Mouse (Mus musculus) macrophage (primary cell): ENCODE measurements around the gene Tor4a. TPM values are rescaled to one million over a fixed set of nuclear protein-coding genes. Genes with fewer than 3 reads are reported as not detected.

Experiments
- H3K27ac ChIP-seq: fragments of 350-480 bp; formaldehyde crosslinking; 2 replicates; pipeline ENCODE4 v1.9.0; 2021
- H3K36me3 ChIP-seq: fragments of 350-480 bp; formaldehyde crosslinking; 2 replicates; pipeline ENCODE4 v1.9.0; 2021; ENCODE audit errors: inconsistent target
- H3K4me3 ChIP-seq: fragments of 350-480 bp; formaldehyde crosslinking; 2 replicates; pipeline ENCODE4 v1.9.0; 2021; ENCODE audit errors: inconsistent target
- H3K79me2 ChIP-seq: fragments of 350-480 bp; formaldehyde crosslinking; 2 replicates; pipeline ENCODE4 v1.9.0; 2021; ENCODE audit errors: inconsistent target
- WGBS: methylation state at CpG from one replicate; pipeline ENCODE4 v1.1.7; 2026; ENCODE audit warnings: inconsistent platforms; ENCODE audit not compliant: missing documents; 5-methylcytosine and 5-hydroxymethylcytosine counted together
- polyA plus RNA-seq: library from polyadenylated mRNA; stranded (reverse); fragments of 250-400 nt; gene quantifications from 3 replicates; pipeline ENCODE4 v1.2.4, GENCODE M21; 2018; ENCODE audit warnings: inconsistent platforms

Tor4a gene
- polyA plus RNA-seq, 1 experiment from 2014 or later: 57.4 TPM

GRCm38 (mm10) chr2:25174866-25175689 is 21.6 kb downstream of the Tor4a start:
- Histone ChIP-seq H3K36me3 (no peaks in the 10 kb centered on the region), H3K4me3 (no peak overlapping the region), H3K27ac (no peak overlapping the region), H3K79me2 (no peaks in the 10 kb centered on the region)
- 56% methylated on average over 7 of the region's 7 CpGs for WGBS

- 97% methylated on average over 4 of the region's 4 CpGs for WGBS
- Histone ChIP-seq H3K79me2 (no peaks in the 10 kb centered on the region), H3K27ac (no peak overlapping the region), H3K36me3 (no peaks in the 10 kb centered on the region), H3K4me3 (no peak overlapping the region)
Measured at GRCm38 (mm10) chr2:25173821-25174220, 22.9 kb downstream of the Tor4a start.

- Histone ChIP-seq H3K4me3 (no peak overlapping the region), H3K36me3 (no peaks in the 10 kb centered on the region), H3K79me2 (no peaks in the 10 kb centered on the region), H3K27ac (no peak overlapping the region)
- 37% methylated on average over 8 of the region's 8 CpGs for WGBS
Measured at GRCm38 (mm10) chr2:25172629-25173028, 24.1 kb downstream of the Tor4a start.

- no peaks in the 10 kb centered on the region for H3K36me3 ChIP-seq
- H3K79me2 ChIP-seq: no peaks in the 10 kb centered on the region
- 82% methylated on average over 1 of the region's 1 CpGs for WGBS
Measured at GRCm38 (mm10) chr2:25171769-25172153, 24.9 kb downstream of the Tor4a start.

GRCm38 (mm10) chr2:25171101-25171768 is 25.5 kb downstream of the Tor4a start:
- 94% methylated on average over 6 of the region's 6 CpGs for WGBS
- Histone ChIP-seq H3K27ac (no peak overlapping the region), H3K4me3 (no peak overlapping the region), H3K36me3 (no peaks in the 10 kb centered on the region), H3K79me2 (no peaks in the 10 kb centered on the region)

More at GRCm38 (mm10) chr2:25171769-25172153, 24.9 kb downstream of the Tor4a start:
- Histone ChIP-seq H3K27ac (no peak overlapping the region), H3K4me3 (no peak overlapping the region)

GRCm38 (mm10) chr2:25170326-25171100 is 26.2 kb downstream of the Tor4a start:
- WGBS: 60% methylated on average over 10 of the region's 10 CpGs
- Histone ChIP-seq H3K27ac (no peak overlapping the region), H3K4me3 (no peak overlapping the region), H3K36me3 (no peaks in the 10 kb centered on the region), H3K79me2 (no peaks in the 10 kb centered on the region)

GRCm38 (mm10) chr2:25169778-25170177 is 26.9 kb downstream of the Tor4a start:
- Histone ChIP-seq H3K4me3 (no peak overlapping the region), H3K79me2 (no peaks in the 10 kb centered on the region), H3K27ac (no peak overlapping the region), H3K36me3 (no peaks in the 10 kb centered on the region)
- 66% methylated on average over 5 of the region's 5 CpGs for WGBS

- no peak overlapping the region for H3K27ac ChIP-seq
- H3K4me3 ChIP-seq: no peak overlapping the region
- H3K36me3 ChIP-seq: no peaks in the 10 kb centered on the region
- H3K79me2 ChIP-seq: no peaks in the 10 kb centered on the region
- 73% methylated on average over 2 of the region's 2 CpGs for WGBS
Measured at GRCm38 (mm10) chr2:25168665-25168978, 28.1 kb downstream of the Tor4a start.

- no peak overlapping the region for H3K4me3 ChIP-seq
- no peak overlapping the region for H3K27ac ChIP-seq
- no peaks in the 10 kb centered on the region for H3K36me3 ChIP-seq
- 13% methylated on average over 38 of the region's 41 CpGs for WGBS
- no peaks in the 10 kb centered on the region for H3K79me2 ChIP-seq
Measured at GRCm38 (mm10) chr2:25167919-25168664, 28.6 kb downstream of the Tor4a start.

- H3K4me3 ChIP-seq: no peak overlapping the region
- H3K79me2 ChIP-seq: no peaks in the 10 kb centered on the region
- no peak overlapping the region for H3K27ac ChIP-seq
- no peaks in the 10 kb centered on the region for H3K36me3 ChIP-seq
- 56% methylated on average over 3 of the region's 4 CpGs for WGBS
Measured at GRCm38 (mm10) chr2:25167481-25167880, 29.2 kb downstream of the Tor4a start.

- H3K27ac ChIP-seq: no peak overlapping the region
- H3K36me3 ChIP-seq: no peaks in the 10 kb centered on the region
- no peak overlapping the region for H3K4me3 ChIP-seq
- no peaks in the 10 kb centered on the region for H3K79me2 ChIP-seq
- WGBS: 48% methylated on average over 2 of the region's 2 CpGs
Measured at GRCm38 (mm10) chr2:25157655-25158054, 39.0 kb downstream of the Tor4a start.

- 55% methylated on average over 2 of the region's 2 CpGs for WGBS
Measured at GRCm38 (mm10) chr2:25156990-25157389, 39.7 kb downstream of the Tor4a start.

GRCm38 (mm10) chr2:25156177-25156576 is 40.5 kb downstream of the Tor4a start:
- no peak overlapping the region for H3K27ac ChIP-seq
- 85% methylated on average over 3 of the region's 3 CpGs for WGBS
- H3K79me2 ChIP-seq: no peaks in the 10 kb centered on the region
- H3K4me3 ChIP-seq: no peak overlapping the region
- no peaks in the 10 kb centered on the region for H3K36me3 ChIP-seq

More at GRCm38 (mm10) chr2:25156990-25157389, 39.7 kb downstream of the Tor4a start:
- Histone ChIP-seq H3K79me2 (no peaks in the 10 kb centered on the region), H3K4me3 (no peak overlapping the region), H3K36me3 (no peaks in the 10 kb centered on the region), H3K27ac (no peak overlapping the region)

- 88% methylated on average over 4 of the region's 4 CpGs for WGBS
- no peaks in the 10 kb centered on the region for H3K36me3 ChIP-seq
- no peak overlapping the region for H3K4me3 ChIP-seq
- no peak overlapping the region for H3K27ac ChIP-seq
- H3K79me2 ChIP-seq: no peaks in the 10 kb centered on the region
Measured at GRCm38 (mm10) chr2:25151280-25151956, 45.3 kb downstream of the Tor4a start.
